Mouse (Mus musculus) cerebellum, postnatal 4 days (tissue): Measurements from ENCODE around the gene Cep131.

Experiments
- DNase-seq, 2 experiments: peaks; one replicate each; pipeline ENCODE4 v3.0.0; 2022; ENCODE audit warnings: low spot score in 2 of 2, mixed read lengths in 1 of 2

Cep131 gene

GRCm38 (mm10) chr11:120086702-120087152, at the start of gene Cep131:
Gene Cep131, minus strand, starts transcription at chr11:120086827.
- peak; percentile 95 to 96 for DNase-seq

- DNase-seq: no peak
Measured at GRCm38 (mm10) chr11:120136195-120136594, 49.6 kb upstream of the Cep131 start.

DNA sequence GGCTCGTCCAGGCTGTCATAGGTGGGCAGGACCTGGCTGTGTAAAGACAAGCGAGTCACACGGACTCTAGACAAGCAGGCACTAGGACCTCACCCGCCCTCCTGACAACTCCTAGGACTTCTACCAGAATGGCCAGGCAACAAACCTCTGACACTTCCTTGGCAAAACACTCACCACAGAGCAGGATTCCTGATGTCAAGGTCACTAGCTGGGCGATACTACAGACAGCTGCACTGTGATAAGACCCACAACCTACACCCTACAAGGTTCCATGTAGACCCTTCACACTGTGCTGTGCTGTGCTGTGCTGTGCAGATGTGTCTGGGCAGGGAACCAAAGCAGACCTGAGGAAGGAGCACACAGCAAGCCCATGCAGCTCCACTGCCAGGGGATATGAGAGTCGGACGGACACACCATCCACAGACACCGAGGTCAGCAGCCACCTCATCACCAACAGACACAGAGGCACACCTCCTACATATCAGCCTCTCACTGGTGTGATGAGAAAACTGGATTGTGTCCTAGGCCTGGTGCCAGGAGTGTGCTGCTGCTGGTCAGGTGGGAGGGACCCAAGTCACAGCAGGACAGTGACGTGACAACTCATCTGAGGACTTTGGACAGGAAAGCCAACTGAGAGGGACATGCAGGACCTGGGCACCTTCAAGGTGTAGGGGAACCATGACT, 48.4 kb upstream of the Cep131 start:
- no peak for DNase-seq

DNA sequence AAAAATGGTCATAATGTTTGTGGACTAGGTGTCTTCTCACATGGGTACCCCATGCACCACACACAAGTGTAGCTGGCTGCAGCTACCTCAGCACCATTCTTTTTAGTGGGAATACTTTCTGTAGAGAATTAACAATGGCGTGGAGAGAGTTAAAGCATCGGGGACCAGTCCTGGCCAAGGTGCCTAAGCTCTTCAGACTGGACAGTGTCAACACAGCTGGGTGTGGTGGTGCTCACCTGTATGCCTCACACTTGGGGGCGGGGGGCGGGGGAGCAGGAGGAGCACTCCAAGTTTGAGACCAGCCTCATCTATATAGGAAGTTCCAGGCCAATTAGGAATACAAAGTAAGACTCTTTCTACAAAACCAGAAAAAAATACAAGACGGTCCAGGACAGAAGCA, 47.5 kb upstream of the Cep131 start:
- no peak for DNase-seq

GRCm38 (mm10) chr11:120129281-120129680, 42.7 kb upstream of the Cep131 start:
- no peak for DNase-seq

GRCm38 (mm10) chr11:120126845-120127244, 40.2 kb upstream of the Cep131 start:
- no peak for DNase-seq

DNA sequence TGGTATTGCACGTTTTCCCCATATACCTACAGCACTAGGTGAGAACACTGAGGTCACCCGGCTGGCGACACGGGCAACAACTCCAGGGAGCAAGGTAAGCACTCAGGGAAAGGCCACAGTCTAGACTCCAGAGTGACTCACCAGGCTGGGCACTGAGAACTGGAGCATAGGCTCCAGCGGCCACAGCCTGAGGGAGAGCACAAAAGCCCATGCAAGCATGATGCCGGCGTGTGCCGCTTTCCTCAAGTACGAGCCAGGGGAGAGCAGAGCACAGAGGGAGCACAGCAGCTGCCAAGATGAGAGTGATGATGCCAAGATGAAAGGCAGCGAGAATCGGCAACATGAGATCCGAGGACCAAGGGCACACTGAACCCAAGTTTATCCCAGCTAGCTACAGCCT, 35.5 kb upstream of the Cep131 start:
- peak in 1 of 2 experiments; percentile 34 for DNase-seq

DNA sequence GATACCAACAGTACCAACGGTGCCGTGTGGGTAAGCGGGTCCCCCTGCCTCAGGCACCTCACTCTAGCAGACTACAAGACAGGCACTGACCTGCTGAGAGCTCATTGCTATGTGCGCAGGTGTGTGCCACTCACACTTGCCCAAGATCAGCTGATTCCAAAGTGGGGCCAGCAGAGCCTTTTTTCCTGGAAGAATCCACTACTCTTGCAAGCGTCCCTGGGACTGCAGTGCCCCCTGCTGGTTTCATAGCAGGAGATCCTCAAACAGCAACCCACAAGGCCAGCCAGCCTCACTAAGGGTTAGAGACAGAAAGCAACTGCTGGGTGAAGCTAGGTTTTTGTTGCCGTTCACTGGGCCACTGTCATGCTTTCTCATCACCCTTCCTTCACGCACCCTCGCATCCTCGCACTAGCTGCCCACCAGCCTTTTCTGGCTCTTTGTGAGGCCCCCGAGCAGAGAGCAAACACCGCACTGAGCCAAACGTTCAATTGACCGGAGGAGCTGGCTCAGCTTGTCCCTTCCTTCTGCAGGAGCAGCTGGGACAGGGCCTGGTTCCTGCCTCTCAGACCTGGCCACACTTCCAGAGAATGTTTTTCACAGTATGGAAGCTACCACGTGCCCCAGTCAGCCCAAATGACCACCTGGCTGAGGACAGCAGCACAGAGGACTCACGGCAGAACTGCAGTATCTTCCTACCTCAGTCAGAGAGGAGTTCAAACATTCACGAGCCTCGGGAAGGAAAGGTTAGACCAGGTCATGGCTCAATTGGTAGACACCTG, 34.2 kb upstream of the Cep131 start:
- peak in 1 of 2 experiments; percentile 67 for DNase-seq

- no peak for DNase-seq
Measured at GRCm38 (mm10) chr11:120119936-120120541, 33.4 kb upstream of the Cep131 start.

DNA sequence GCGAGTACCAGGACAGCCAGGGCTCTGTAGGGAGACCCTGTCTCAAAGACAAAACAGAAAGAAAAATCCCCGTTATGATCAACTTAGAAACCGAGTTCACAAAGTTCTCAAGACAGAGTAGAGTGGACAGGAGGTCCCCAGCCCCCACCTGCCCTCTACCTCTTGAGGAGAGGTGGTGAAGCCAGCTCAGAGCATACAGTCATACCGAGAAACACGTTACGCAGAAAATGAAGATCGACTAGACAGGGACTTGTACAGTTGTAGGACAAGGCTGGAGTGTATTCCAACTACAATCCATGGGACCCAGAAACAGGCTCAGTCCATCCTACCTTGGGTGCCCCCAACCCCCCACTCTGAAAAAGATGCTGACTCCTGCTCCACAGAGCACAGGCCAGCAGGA, 32.5 kb upstream of the Cep131 start:
- DNase-seq: no peak

DNA sequence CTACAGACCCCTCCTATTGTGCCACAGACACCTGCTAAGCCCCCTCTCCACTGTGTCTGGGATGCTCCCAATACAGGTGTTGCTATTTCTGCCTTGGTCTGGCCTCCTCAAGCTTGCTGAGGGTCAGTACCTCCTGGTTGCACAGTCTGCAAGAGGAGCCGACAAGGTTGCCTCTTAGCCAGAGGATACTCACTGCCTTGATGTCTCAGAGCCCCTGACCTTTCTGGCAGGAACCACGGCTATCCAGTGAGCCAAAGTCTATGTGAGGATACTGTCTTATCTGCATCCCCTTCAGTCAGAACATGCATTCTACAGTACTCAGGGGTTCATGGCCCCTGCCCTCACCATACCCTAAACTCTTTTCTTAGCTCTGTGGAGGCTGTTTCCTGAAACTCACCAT, 31.0 kb upstream of the Cep131 start:
- no peak for DNase-seq

DNA sequence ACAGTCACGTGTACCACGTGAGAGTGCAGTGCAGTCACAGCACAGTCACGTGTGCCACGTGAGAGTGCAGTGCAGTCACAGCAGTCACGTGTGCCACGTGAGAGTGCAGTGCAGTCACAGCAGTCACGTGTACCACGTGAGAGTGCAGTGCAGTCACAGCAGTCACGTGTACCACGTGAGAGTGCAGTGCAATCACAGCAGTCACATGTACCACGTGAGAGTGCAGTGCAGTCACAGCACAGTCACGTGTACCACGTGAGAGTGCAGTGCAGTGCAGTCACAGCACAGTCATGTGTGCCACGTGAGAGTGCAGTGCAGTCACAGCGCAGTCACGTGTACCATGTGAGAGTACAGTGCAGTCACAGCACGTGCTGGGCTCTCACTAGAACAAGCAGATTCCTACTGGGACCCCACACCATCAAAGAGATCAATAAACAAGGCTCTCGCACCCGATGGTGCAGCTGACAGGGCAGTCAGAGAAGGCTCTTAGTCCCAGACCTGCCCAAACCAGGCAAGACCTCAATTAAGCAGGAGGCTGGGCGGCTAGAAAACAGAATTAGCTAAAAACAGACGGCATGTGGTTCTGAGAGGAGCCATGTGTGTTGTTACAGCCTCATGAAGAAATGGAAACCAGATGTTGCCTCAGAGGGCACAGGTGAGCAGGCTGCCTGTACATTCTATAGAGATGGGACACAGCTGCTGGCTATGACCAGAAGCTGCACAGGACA, 28.0 kb upstream of the Cep131 start:
- no peak for DNase-seq

GRCm38 (mm10) chr11:120112136-120112535, 25.5 kb upstream of the Cep131 start:
- no peak for DNase-seq

GRCm38 (mm10) chr11:120111033-120111432, 24.4 kb upstream of the Cep131 start:
- DNase-seq: peak; percentile 51 to 73

DNA sequence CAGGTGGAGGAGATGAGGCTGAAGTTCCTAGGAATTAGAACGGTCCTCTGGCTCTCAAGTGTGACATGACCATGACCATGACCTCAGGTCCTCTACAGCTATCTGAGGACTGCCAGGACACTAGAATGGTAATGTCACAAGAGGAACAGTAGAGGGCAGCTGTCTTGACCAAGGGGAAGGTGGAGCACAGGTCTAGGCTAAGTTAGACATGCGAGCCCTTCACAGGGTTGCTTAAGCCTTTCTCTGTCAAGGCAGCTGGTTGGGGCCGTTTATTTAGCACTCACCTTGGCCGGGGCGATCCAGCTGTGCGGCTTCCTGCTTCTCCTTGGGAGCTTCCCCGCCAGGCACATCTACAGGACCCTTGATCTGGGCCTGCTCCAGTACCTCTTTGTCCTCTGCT, 23.9 kb upstream of the Cep131 start:
- DNase-seq: no peak

- no peak for DNase-seq
Measured at GRCm38 (mm10) chr11:120109558-120110210, 23.1 kb upstream of the Cep131 start.

GRCm38 (mm10) chr11:120107796-120108195, 21.2 kb upstream of the Cep131 start:
- no peak for DNase-seq

- no peak for DNase-seq
Measured at GRCm38 (mm10) chr11:120107026-120107425, 20.4 kb upstream of the Cep131 start.

DNA sequence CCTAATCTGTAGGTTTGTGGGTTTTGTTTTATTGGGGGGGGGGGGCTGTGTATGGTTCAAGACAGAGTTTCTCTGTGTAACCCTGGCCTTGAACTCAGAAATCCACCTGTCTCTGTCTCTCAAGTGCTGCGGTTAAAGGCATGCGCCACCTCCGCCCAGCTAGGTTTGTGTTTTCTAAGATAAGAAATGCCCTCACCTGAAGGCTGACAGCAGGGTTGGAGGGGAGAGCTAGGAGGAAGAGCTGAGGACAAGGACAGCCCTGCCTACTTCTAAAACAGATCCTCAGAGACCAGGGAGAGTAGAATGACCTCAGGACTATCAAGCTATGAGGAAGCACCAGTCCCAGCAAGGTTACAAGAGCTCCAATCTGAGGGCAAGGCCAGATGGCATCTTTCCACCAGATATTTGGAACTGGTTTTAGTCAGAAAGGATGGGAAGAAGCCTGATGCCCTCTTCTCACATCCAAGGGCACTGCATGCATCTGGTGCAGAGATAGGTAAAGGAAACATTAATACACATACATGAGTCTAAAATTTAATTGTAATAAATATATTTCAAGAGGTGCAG, 16.9 kb upstream of the Cep131 start:
- DNase-seq: no peak

DNA sequence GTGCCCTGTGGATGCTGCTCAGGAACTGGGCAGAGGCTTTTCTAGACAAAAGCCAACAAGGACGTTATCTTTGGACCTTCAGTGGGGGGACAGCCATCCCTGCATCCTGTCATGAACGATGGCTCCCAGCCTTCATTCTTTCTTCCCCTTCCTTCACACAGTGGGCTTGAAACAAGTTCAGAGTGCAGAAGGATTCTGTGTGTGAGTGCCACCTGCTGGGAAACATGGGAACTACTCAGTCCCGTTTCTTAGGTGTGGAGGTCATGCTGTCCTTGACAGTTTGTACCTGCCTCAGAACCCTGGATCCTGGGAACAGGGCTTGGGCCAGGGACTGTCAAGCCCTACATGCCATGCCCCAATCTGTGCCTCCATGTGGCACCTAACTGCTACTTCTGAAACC, 14.4 kb upstream of the Cep131 start:
- DNase-seq: peak; percentile 50 to 71
